Mouse (Mus musculus) ES-CJ7 (cell line): ENCODE data around the gene Prm3.

Experiments
- DNase-seq: peaks from one replicate; pipeline ENCODE4 v3.0.0; 2011; ENCODE audit warnings: low read depth, low spot score

The Prm3 gene

DNA sequence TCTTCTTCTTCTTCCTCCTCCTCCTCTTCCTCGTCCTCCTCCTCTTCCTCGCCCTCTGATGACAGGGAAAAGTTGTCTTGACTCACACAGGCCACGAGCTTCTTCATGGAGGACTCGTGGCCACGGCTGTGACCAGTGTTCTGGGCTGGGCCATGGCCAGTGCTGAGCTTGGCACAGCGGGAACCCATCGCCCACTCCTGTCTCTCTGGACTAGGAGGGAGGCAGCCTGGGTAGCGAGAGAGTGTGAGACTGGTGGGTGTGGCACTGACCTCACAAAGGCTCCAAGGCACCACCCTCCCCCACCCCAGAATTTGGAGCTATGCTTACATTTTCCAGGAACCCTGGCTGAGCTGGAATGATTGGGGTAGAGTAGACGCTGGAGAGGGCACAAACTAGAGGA is at the start of gene Prm3:
TSS of gene Prm3 (minus strand) at position 213 of the 400 bp plus-strand sequence.
- DNase-seq = no peak

DNA sequence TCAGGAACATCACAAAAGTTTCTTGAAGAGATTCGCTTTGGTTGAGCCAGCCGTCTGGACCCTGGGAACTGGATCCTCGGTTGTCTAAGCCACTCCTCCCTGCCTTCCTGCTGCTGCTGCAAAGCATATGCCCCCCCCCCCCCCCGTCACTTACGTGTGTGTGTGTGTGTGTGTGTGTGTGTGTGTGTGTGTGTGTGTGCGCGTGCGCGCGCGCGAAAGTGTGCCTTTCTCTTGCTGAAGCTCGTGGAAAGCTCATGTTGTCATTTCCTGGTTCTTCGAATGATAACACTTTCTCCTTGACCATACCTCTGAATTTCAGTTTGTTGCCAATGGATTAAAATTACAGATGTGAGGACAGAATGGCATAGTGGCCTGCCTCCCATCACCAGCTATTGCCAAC is 49.3 kb upstream of the Prm3 start:
- no peak for DNase-seq

DNA sequence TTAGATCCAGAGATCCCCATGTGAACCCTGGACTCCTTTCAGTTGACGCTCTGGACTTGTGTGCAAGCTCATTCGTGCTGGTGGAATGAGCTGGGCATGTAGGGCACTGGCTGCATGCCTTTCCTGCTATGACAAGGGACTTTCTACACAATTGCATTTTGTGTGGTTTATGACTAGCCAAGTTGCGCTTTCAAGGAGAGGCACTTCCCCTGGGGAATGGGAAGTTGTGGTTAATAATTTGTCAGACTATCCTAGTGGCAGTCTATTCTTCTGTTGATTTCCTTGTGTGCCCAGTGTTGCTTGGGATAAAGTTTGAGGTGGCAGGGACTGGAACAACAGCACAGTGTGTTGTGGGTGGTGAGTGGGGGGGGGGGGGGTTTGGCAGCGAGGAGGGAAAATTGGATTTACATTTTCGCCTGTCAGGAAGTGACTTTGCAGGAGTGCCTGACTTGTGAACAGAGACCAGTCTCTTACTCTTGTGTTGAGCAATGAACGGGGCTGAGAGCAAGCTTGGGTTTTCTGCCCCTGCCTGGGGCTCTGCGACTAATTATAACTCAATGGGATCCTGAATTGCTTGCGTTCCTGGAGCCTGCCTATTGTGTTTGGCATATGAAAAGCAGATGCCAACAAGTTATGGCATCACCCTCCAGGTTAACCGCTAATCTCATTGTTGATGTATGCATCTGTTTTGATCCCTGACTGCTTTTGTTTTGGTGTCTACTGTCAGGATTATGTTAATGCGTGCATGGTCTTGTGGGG is 48.0 kb upstream of the Prm3 start:
- DNase-seq = no peak

DNA sequence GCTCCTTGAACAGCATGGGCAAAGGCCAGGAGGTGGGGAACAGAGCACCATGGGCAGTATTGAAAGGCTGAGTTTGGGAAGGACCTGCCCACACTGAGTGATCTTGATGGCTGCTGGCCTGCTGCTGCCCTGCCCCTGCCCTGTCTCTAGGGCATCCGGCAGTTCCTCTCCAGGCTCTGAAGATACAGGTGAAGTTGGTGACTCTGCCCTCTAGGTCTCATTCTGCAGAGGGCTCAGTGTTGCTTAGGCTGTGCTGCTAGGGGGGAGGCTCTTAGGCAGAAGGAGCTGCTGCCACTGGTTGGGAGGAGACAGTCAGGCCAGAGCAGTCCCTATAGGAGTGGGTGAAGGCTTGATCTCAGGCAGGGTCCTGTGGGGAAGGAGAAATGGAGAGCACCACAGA is 47.2 kb upstream of the Prm3 start:
- DNase-seq = no peak

DNA sequence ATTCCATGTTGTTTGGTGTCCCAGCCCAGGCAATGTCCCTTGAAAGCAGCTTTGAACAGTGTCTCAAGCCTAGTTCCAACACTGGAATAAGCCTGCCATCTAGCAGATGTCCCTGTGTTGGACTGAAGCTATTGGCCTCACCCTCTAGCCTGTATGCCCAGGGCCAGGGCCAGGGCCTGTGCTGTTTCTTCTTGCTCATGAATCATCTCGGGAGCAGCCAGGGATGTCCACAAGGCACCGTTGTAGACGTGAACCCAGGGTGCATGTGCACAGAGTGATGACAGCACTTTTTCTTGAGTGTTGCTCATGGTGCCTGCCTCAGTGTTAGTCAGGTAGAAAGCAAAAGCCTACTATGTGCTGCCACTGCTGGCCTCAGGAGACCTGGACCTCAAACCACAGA is 46.5 kb upstream of the Prm3 start:
- no peak for DNase-seq

DNA sequence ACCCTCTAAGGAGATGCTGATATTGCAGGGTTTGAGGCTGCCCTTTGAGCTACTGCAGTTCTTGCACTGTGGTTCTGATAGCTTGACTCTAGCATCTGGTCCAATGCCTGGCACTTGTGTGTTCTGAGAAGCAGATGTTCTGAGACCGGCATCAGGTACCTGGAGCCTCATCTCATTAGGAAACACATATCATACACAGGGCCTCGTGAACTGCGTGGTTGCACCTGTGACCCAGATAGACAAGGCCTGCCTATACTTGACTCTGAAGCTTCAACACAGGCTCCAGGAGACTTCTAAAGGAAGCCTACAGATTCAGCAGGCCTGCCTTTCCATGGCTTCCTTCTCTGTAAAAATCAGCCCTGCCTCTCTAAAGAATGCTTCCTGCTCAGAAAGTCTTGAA is 45.7 kb upstream of the Prm3 start:
- no peak for DNase-seq

DNA sequence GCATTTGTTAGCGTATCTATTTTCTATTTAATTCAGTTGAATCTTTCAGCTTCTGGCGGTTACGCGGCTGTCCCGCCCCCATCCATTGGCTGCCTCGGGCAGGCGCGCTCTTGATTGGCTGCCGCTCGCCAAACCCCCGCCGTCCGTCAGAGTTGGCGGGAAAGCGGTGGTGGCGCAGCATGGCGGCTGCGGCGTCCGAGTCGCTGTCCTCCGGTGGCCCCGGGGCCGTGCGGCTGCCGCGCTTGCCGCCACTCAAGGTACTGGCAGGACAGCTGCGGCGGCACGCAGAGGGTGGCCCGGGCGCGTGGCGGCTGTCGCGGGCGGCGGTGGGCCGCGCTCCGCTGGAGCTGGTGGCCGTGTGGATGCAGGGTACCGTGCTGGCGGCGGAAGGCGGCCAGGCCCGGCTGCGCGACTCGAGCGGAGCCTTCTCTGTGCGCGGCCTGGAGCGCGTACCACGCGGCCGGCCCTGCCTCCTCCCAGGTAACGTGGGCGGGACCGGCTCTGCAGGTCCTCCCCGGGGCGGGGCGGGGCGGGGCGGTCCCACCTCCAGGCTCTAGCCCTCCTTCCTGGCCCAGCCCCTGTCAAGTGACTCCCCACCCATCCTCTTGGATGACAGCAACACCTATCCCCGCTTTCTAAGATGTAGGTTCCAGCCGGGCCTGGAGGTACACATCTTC is 44.3 kb upstream of the Prm3 start, which contains the start of gene Rmi2:
TSS of gene Rmi2 (plus strand) at position 149 of the 677 bp plus-strand sequence.
- DNase-seq = peak; percentile 76

DNA sequence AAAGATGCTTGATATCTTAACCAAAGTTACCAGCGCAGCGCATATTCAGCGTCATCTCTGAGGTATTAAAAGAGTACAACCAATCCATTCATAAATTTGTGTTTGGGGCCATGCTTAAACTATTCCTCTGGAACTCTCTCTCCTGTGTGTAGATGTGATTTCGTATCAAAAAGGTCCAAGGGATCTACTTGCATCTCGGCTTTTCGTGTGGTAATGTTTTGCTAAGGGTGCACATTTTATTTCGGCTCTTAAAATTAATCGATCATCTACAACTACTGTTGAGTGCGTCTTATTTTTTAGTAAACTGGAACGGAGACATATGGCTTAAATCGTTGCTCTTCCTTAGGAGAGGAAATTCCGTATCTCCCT is 43.8 kb upstream of the Prm3 start:
- no peak for DNase-seq

DNA sequence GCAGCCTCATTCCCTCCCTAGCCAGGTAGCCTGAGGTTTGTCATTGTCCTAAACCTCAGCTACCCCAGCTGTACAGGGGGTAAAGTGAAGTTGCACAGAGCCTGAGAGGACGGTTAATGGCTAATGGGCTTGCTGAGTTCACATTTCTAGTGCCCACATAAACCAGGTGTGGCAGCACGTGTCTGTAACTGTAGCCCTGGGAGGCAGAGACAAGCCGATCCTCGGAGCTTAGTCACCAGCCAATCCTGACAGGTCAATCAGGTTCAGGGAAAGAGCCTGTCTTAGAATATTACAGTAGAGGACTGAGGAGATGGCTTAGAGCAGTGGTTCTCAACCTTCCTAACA is 37.7 kb upstream of the Prm3 start:
- DNase-seq = no peak

DNA sequence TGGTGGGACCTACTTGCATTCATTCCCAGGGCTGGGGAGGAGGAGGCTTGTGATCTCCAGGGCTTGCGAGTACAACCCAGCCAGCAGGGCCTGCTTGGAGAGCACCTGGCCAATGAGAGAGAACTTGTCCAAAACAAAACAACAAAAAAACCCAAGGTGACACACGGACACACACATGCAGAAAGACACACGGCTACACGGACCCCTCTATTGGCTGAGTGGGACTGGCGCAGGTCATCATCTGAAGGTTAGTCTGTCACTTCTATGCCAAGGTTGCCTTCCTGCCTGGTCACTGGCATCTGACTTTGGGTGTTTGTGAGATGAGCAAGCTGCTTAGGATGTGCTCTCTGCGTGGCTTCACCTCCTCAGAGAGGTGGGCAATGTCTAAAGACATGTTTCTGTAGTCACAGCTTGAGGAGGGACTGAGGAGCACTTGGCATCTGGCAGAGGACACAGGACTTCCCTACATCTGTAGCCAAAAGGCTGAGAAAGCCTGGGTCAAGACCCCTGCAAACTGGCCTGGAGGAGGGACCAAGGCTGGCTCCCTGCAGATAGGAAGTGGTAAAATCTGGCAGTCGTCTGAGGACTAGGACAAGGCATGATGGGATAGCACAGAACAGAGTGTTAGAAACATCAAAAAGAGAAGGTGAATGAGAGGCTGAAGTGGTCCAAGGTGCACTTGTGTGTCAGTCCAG is 37.2 kb upstream of the Prm3 start:
- DNase-seq = no peak

DNA sequence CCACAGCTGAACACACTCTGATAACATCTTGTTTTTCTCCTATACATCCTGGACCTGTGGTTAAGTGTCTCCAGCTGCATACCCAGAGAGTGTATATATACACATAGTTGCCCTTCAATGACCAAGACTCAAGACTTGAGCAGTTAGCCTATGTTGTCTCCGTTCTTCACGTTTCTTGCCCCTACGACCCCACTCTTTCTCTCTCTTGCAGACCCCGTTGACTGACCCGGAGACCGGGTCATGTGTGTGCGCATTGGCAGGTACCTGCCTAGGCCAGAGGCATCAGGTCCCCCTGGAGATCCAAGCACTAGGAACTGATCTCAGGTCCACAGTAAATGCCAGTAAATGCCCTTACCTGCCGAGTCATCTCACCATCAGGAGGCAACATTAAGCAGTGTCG is 36.6 kb upstream of the Prm3 start:
- DNase-seq = no peak

DNA sequence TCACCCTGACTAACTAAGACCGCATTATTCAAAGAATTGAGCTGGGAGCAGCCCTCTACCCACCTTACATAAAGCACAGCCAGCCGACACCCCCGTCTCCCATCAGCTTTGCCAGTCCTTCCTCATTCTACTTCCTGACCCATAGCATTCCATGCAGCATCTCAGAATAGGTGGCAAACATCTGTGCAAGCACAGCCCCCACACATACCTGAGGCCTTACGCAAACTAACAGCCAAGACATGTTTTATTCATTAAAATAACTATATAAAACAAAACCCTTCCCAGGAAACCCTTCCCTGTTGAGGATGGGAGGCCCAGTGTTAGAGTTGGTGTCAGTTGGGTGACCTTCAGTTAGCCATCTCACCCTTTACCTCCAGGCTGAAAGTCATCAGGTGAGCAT is 35.1 kb upstream of the Prm3 start:
- no peak for DNase-seq

DNA sequence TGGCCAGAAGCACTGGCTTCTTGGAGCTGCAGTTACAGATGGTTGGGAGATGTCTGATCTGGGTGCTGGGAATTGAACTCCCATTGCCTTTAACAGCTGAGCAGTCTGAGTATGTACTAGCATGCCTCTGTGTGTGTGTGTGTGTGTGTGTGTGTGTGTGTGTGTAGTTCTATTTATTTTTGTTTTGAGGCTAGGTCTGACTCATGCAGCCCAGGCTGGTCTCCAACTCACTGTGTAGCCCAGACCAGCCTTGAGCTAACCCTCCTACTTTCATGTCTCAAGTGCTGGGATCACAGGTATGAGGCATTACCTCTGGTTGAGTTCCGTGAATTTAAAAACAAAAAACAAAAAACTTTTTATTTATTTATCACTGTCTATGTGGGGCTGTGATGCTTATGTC is 33.8 kb upstream of the Prm3 start:
- DNase-seq = no peak

DNA sequence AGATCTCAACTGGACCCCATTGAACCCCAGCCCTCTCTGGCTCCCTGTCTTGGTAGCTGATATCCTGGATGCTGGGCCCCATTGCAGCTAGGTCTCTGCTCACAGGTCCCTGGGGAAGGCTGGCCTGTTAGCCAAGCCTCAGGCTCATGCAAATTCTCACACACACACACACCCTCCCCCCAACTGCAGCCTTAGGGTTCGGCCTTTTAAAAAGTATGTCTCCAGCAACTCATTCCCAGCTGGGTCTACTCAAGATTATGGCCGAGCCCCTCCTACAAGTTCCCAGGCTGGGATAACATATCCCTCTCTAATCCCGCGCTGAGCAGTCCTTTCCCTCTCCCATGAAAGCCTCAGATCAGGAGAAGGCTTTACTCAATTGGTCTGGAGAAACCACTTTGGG is 30.7 kb upstream of the Prm3 start:
- no peak for DNase-seq

DNA sequence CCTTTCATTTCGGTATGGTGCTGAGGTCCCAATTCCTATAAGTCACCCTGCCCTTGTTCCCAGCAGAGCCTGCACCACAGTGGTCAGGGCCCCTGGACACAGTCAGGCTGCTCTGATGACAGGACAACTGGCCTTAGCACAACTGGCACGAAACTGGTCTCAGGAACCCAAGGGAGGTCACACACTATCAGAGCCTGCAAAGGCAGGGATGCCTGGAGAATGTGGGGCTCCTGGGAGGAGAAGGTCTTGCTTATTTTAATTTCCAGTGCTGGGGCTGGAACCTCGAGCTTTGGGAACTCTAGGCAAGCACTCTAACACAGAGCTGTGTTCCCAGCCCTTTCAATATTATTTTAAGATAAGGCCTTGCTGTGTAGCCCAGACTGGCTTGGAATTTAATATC is 29.3 kb upstream of the Prm3 start:
- no peak for DNase-seq

DNA sequence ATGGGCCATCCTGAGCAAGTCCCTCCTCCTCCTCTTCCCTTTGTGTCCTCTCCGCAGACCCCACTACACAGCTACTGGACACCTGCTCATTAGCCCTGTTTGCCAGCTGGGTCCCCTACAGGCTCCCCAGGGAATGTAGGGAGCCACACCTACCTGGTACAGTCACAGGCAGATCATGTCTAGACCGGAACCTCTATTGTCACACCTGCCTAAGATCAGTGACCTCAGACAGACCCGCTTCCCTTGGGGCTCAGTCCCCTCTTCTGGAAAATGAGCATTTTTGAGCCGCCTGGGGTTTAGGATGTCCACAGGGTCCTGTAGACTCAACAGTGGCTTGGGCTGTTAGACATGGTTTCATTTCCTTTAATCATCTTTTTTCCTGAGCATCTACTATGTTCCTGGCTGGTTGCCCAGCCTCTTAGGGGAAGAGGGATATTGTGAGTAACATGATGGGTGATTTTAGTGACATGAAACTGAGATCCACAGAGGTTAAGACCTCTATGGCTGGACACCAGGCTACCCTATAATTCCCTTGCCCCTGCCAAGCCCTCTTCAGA is 27.9 kb upstream of the Prm3 start:
- no peak for DNase-seq

DNA sequence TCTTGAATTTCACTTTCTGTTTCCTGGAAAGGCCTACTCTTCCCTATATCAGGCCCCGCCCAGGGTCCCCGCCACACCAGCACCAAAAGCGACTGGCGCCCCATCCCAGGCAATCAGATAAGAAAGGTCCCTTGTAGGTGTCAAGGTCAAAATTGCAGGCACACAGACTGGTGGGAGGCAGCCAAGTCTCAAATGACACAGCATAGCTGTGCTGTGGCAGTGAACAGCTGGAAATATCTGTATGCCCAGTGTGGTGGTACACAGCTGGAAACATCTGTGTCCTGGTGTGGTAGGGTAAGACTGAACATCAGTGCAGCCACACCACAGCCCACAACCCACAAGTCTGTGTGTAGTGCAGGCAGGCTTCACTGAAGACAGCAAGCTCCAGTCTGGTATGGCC is 24.1 kb upstream of the Prm3 start:
- DNase-seq = no peak

DNA sequence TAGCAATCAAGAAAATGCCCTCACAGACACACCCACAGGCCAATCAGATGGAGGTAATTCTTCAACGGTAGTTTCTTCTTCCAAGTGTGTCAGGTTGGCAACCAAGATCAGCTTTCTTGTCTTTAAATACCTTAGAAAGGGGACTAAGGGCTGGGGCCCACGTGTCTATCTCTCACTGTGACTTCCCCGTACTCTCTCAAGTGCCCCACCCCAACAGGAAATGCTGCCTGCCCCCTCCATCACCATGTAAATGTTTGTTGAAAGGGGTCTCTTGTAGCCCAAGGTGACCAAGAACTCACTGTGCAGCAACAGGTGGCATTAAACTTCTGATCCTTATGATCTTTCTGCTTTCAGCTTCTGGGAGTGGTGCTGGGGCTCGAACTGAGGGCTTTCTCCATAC is 23.0 kb upstream of the Prm3 start:
- no peak for DNase-seq

DNA sequence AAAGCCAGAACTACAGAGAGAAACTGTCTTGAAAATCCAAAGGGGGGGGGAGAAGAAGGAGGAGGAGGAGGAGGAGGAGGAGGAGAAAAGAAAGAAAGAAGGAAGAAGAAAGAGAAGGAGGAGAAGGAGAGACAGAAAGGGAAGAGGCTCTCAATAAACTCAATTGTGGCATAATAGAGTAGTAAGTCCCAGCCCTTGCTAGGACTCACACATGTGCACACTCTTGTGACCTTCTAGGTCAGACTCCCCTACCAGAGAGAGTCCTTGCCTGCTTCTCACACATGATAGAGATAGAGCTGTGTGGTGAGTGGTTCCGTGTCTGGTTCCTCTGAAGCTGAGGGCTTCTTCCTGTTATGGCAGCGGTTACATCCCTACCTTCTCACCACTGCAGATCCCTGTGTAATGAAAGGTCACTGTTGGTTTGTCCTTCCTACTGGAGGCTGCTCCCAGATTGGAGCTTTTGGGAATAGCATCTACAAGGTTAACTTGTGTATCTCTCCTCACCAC is 22.2 kb upstream of the Prm3 start, which contains the start of gene Gm11172:
TSS of gene Gm11172 (plus strand) at position 51 of the 507 bp plus-strand sequence.
- no peak for DNase-seq

DNA sequence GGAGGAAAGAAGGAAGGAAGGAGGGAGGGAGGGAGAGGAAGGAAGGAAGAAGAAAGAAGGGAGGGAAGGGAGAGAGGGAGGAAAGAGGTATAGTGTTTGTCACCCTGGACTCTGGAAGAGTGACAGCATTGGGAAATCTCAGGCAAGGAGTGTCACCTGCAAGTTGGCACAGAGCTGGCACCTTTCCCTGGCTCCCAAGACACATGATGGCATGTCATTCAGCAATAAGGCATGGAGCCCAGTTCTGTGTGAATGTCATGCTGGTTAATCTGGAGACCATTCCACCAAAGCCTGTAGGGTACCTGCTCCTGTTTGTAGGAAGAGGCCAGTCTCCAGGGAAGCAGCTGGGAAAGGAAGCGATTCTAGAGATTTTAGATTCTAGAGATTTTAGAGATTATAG is 19.7 kb upstream of the Prm3 start:
- DNase-seq = no peak

DNA sequence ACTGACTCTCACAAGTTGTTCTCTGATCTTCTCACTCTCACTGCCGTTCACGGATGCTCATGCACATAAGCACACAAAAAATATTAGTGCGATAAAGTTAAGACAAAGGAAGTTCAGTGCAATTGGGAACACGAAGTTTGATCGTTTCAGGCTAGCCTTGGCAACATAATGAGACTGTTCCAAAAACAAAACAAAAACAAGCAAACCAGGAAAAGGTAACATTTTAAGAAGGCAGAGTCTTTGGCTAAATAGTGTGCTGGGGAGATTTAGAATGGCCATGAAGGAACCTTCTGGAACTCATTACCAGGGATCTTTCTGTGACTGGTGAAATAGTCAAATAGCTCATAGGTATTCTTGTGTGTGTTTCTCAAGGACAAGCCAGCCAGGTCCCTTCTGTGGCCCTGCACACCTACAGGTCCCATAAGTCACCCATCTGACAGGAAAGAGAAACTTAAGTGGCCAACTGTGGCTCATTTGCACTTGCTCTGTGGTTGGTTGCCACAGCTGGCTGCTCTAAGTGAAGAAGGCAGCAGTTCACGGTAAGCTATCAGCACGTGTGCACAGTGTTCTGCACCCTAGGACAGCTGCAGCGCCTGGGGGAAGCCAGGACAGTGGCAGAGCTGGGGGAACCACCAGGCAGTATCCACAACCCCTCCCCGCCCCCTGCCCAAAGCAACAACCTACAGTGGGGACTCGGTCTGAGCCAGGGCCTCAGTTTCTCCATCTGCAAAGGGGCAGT is 15.2 kb upstream of the Prm3 start, which contains the start of gene Prm1:
TSS of gene Prm1 (minus strand) at position 51 of the 739 bp plus-strand sequence.
- no peak for DNase-seq

DNA sequence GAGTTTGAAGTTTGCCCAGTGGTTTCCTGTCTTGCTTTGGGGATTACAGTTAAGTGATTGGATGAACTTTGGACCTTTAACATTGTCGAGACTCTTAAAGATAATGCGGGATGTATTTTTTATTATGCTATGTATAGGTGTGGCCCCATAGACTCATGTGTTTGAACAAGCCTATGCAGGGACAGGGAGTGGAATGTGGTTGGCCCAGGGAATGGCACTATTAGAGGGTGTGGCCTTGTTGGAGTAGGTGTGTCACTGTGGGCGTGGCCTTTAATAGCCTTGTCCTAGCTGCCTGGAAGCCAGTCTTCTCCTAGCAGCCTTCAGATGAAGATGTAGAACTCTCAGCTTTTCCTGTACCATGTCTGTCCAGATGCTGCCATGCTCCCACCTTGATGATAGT is 11.7 kb upstream of the Prm3 start:
- peak; percentile 41 for DNase-seq
